Mouse (Mus musculus) limb, embryonic 10.5 days (tissue): ENCODE measurements around the gene Arhgef18. TPM values are rescaled to one million over a fixed set of nuclear protein-coding genes. Genes with fewer than 3 reads are reported as not detected.

ENCODE experiments used
- DNase-seq: peaks from one replicate; pipeline ENCODE4 v3.0.0-alpha.2; 2017; ENCODE audit warnings: low spot score
- H3K27ac ChIP-seq: fragments of 300-500 bp; sonication (generic); 2 replicates; pipeline ENCODE4 v1.5.1; 2016; ENCODE audit warnings: mild to moderate bottlenecking
- H3K27me3 ChIP-seq: fragments of 300-500 bp; sonication (generic); 2 replicates; pipeline ENCODE4 v1.6.1; 2016; ENCODE audit warnings: low read depth, mild to moderate bottlenecking; ENCODE audit not compliant: poor library complexity, severe bottlenecking
- H3K36me3 ChIP-seq: fragments of 300-500 bp; sonication (generic); 2 replicates; pipeline ENCODE4 v1.6.1; 2016; ENCODE audit warnings: mild to moderate bottlenecking, moderate library complexity
- H3K4me1 ChIP-seq: fragments of 300-500 bp; sonication (generic); 2 replicates; pipeline ENCODE4 v1.6.1; 2016
- H3K4me3 ChIP-seq: fragments of 300-500 bp; sonication (generic); 2 replicates; pipeline ENCODE4 v1.5.1; 2016; ENCODE audit warnings: mild to moderate bottlenecking, moderate library complexity
- H3K9me3 ChIP-seq: fragments of 300-500 bp; sonication (generic); replicated peaks from 2 replicates; pipeline ENCODE4 v1.6.1; 2016; ENCODE audit warnings: mild to moderate bottlenecking
- WGBS: fragments of 180-500 bp; shearing (Covaris S2); methylation state at CpG from one replicate; pipeline ENCODE4 v1.1.7; 2016; 5-methylcytosine and 5-hydroxymethylcytosine counted together
- polyA plus RNA-seq: library from polyadenylated mRNA; unstranded; fragments of >200 nt; fragmentation: Nextera tagmentation; extraction: Ambion mirVana; gene quantifications from 2 replicates; pipeline ENCODE4 v1.2.1, GENCODE M21; 2016

Arhgef18 gene
- polyA plus RNA-seq, 1 experiment from 2014 or later, result 9.5 TPM

GRCm38 (mm10) chr8:3411901-3412301 is 19.1 kb downstream of the Arhgef18 start:
- no peak for DNase-seq

GRCm38 (mm10) chr8:3412816-3413215 is 20.0 kb downstream of the Arhgef18 start:
- 92% methylated on average over 1 of the region's 1 CpGs for WGBS
- H3K4me3 ChIP-seq, result no peak overlapping the region
- H3K4me1 ChIP-seq, result peaks cover 17% of the 10 kb centered on the region
- no peak for DNase-seq
- no peak overlapping the region for H3K27ac ChIP-seq
- H3K36me3 ChIP-seq, result no peaks in the 10 kb centered on the region
- H3K27me3 ChIP-seq, result no peaks in the 10 kb centered on the region
- H3K9me3 ChIP-seq, result no peaks in the 10 kb centered on the region

More at GRCm38 (mm10) chr8:3411901-3412301, 19.1 kb downstream of the Arhgef18 start:
- 89% methylated on average over 7 of the region's 7 CpGs for WGBS
- H3K4me1 ChIP-seq, result peaks cover 7% of the 10 kb centered on the region
- no peaks in the 10 kb centered on the region for H3K27me3 ChIP-seq
- H3K36me3 ChIP-seq, result no peaks in the 10 kb centered on the region
- H3K9me3 ChIP-seq, result no peaks in the 10 kb centered on the region
- H3K4me3 ChIP-seq, result no peak overlapping the region
- H3K27ac ChIP-seq, result no peak overlapping the region

DNA sequence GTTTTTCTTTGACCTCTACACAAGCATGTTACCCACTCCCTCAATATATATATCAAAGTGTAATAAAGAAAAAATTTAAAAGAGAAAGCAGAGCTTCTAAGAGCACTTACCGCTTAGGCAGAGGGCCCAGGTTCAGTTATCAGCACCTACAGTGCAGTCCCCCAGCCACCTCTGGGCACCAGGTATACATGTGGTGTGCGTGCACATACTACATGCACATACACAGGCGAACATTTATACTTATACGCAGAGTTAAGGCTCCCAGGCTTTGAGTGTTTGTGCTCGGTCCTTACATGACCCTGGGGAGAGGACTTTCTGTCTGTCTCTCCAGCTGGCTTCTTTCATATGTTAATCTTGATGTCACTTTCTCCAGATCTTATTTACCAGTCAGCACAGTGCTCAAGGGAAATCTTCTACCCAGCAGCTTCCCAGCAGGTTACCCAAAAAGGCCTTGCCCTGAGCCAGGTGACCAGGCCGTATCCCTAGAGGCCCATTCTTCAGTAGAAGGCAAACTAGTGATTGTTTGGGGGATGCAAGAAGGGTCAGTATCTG is 21.9 kb downstream of the Arhgef18 start:
- 65% methylated on average over 6 of the region's 6 CpGs for WGBS
- H3K9me3 ChIP-seq, result no peaks in the 10 kb centered on the region
- DNase-seq, result no peak
- no peak overlapping the region for H3K27ac ChIP-seq
- no peaks in the 10 kb centered on the region for H3K27me3 ChIP-seq
- H3K36me3 ChIP-seq, result no peaks in the 10 kb centered on the region
- no peak overlapping the region for H3K4me3 ChIP-seq
- peaks cover 28% of the 10 kb centered on the region for H3K4me1 ChIP-seq

- Histone ChIP-seq H3K4me1 (peaks cover 34% of the 10 kb centered on the region), H3K27ac (no peak overlapping the region), H3K36me3 (no peaks in the 10 kb centered on the region), H3K9me3 (no peaks in the 10 kb centered on the region), H3K27me3 (no peaks in the 10 kb centered on the region), H3K4me3 (no peak overlapping the region)
- 76% methylated on average over 4 of the region's 4 CpGs for WGBS
- no peak for DNase-seq
These were observed 22.5 kb downstream of the Arhgef18 start for GRCm38 (mm10) chr8:3415259-3415658.

- H3K4me1 ChIP-seq, result peaks cover 38% of the 10 kb centered on the region
- H3K36me3 ChIP-seq, result no peaks in the 10 kb centered on the region
- H3K4me3 ChIP-seq, result no peak overlapping the region
- no peak for DNase-seq
- H3K27ac ChIP-seq, result no peak overlapping the region
- 94% methylated on average over 6 of the region's 6 CpGs for WGBS
- H3K27me3 ChIP-seq, result no peaks in the 10 kb centered on the region
- no peaks in the 10 kb centered on the region for H3K9me3 ChIP-seq
These were observed 22.9 kb downstream of the Arhgef18 start for GRCm38 (mm10) chr8:3415661-3416060.

DNA sequence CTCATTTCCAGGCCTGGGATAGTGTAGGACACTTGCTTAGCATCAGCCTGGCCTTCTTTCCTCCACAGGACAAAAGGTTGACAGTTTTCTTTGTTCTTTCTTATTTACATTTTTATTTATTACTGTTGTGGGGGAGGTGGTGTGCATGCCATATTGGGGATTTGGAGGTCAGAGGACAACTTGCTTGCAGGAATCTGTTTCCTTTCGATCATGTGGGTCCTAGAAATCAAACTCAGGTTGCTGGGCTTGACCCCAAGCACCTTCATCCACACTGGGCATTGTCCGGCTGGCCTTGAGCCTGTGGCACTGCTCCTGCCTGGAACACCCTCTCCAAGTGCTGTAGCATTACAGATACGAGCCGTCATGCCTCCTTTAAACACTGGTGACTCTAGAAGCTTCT is 24.0 kb downstream of the Arhgef18 start:
- no peak for DNase-seq

GRCm38 (mm10) chr8:3417455-3417854 is 24.6 kb downstream of the Arhgef18 start:
- no peak overlapping the region for H3K4me3 ChIP-seq
- 4% methylated on average over 8 of the region's 8 CpGs for WGBS
- H3K4me1 ChIP-seq, result peaks cover 49% of the 10 kb centered on the region
- H3K27ac ChIP-seq, result peak overlapping the region; percentile 51; the same call in 1 of the 2 replicates
- peak; percentile 45 for DNase-seq
- H3K9me3 ChIP-seq, result no peaks in the 10 kb centered on the region
- H3K36me3 ChIP-seq, result no peaks in the 10 kb centered on the region
- no peaks in the 10 kb centered on the region for H3K27me3 ChIP-seq

More for the DNA sequence above, 24.0 kb downstream of the Arhgef18 start:
- Histone ChIP-seq H3K36me3 (no peaks in the 10 kb centered on the region), H3K4me1 (peaks cover 49% of the 10 kb centered on the region), H3K27ac (no peak overlapping the region), H3K27me3 (no peaks in the 10 kb centered on the region), H3K4me3 (no peak overlapping the region), H3K9me3 (no peaks in the 10 kb centered on the region)
- WGBS, result 42% methylated on average over 4 of the region's 4 CpGs

GRCm38 (mm10) chr8:3418101-3418500 is 25.3 kb downstream of the Arhgef18 start:
- Histone ChIP-seq H3K36me3 (no peaks in the 10 kb centered on the region), H3K4me3 (no peak overlapping the region), H3K9me3 (no peaks in the 10 kb centered on the region), H3K27me3 (no peaks in the 10 kb centered on the region), H3K4me1 (peaks cover 49% of the 10 kb centered on the region), H3K27ac (peak overlapping the region; percentile 51; the same call in 1 of the 2 replicates)
- no peak for DNase-seq
- 86% methylated on average over 1 of the region's 1 CpGs for WGBS

- Histone ChIP-seq H3K9me3 (no peaks in the 10 kb centered on the region), H3K27ac (peak overlapping the region; percentile 56), H3K4me1 (peaks cover 49% of the 10 kb centered on the region), H3K27me3 (no peaks in the 10 kb centered on the region), H3K36me3 (no peaks in the 10 kb centered on the region), H3K4me3 (no peak overlapping the region)
- peak; percentile 66 for DNase-seq
- WGBS, result 50% methylated on average over 10 of the region's 10 CpGs
These were observed 27.4 kb downstream of the Arhgef18 start for GRCm38 (mm10) chr8:3420105-3420706.

DNA sequence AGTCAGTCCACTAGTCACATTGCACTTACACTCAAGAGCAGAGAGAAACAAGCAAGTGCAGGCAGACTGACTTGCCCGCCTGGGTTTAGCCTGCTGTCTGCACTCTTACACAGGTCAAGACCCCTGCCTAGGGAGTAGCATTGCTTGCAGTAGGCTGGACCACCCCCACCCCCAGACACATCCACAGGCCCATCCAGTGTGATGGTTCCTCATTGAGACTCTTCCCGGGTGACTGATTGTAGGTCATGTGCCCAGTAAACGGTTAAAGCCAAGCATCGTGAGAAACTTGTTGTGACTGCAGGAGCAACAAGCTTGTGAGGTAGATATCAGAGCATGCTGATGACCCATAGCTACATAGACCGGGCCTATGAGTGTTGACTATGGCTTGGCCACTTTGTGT is 28.7 kb downstream of the Arhgef18 start:
- Histone ChIP-seq H3K4me3 (no peak overlapping the region), H3K27ac (no peak overlapping the region), H3K9me3 (no peaks in the 10 kb centered on the region), H3K4me1 (peaks cover 45% of the 10 kb centered on the region), H3K27me3 (no peaks in the 10 kb centered on the region), H3K36me3 (no peaks in the 10 kb centered on the region)
- 89% methylated on average over 5 of the region's 5 CpGs for WGBS
- DNase-seq, result no peak

DNA sequence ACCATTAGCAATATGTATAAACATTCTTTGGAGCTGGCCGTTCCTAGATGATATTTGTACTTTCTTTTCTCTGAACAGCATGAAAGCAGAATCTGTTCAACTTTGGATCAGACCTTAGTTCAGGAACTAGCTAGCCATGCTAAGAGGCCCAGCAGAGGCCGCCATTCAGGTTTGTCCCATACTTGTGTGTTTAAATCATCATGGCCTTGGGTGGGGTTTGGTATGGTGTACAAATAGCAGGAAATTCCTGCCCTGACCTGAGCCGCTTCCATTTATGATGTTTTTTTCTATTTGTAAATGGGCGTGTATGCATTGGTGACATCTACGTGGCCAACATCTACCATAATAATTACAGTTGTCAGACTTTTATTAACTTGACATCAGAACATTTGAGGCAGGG is 32.4 kb downstream of the Arhgef18 start:
- H3K36me3 ChIP-seq, result peaks cover 28% of the 10 kb centered on the region
- DNase-seq, result no peak
- H3K9me3 ChIP-seq, result no peaks in the 10 kb centered on the region
- WGBS, result 92% methylated on average over 5 of the region's 5 CpGs
- no peaks in the 10 kb centered on the region for H3K27me3 ChIP-seq
- H3K27ac ChIP-seq, result no peak overlapping the region
- no peak overlapping the region for H3K4me3 ChIP-seq
- peaks cover 15% of the 10 kb centered on the region for H3K4me1 ChIP-seq

DNA sequence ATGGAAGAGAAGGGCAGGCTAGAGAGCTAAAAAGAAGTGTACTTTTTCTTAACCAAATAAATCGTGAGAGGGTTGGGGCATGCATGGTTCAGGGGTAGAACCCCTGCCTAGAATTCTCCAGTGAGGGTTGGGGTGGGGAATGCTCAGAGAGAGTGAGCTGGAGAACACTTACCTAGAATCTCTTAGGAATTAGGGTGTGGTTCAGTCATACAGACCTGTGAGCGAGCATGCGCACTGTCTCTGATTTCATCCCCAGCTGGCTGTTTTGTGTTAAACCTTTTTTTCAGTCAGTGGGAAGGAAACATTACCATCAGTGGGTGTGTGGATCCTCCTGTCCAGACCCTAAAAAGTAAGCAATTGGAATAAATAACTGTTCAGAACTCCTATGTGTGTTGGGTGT is 33.4 kb downstream of the Arhgef18 start:
- Histone ChIP-seq H3K4me1 (peaks cover 5% of the 10 kb centered on the region; the same call in 1 of the 2 replicates), H3K27me3 (no peaks in the 10 kb centered on the region), H3K36me3 (peaks cover 37% of the 10 kb centered on the region), H3K9me3 (no peaks in the 10 kb centered on the region), H3K4me3 (no peak overlapping the region), H3K27ac (no peak overlapping the region)
- DNase-seq, result no peak
- WGBS, result 86% methylated on average over 3 of the region's 3 CpGs

DNA sequence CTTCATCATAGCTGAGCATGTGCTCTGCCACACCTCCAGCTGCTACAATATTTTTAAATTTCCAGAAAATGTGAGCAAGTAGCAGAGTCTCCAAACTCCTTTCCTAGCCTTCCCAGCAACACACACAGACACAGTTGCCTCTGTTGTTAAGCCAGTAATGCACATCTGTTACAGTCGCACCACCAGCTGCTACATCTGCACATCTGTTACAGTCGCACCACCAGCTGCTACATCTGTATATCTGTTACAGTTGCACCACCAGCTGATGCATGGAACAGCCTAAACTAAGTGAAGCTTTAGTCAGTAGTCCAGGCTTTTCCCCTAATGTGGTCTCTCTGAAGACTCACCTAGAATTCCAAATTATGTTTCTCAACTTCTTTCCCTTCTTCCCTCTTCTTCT is 35.6 kb downstream of the Arhgef18 start:
- no peak overlapping the region for H3K27ac ChIP-seq
- no peak for DNase-seq
- H3K9me3 ChIP-seq, result no peaks in the 10 kb centered on the region
- H3K4me1 ChIP-seq, result no peaks in the 10 kb centered on the region
- H3K36me3 ChIP-seq, result peaks cover 59% of the 10 kb centered on the region
- H3K4me3 ChIP-seq, result no peak overlapping the region
- no peaks in the 10 kb centered on the region for H3K27me3 ChIP-seq
- 89% methylated on average over 2 of the region's 2 CpGs for WGBS
